Mouse (Mus musculus) intestine, postnatal 0 days (tissue): ENCODE results near the gene Lrrc43. TPM values are rescaled to one million over a fixed set of nuclear protein-coding genes. Genes with fewer than 3 reads are reported as not detected.

ENCODE experiments used
- ATAC-seq: fragments of 200-750 bp; cut with Nextera tagmentation; 2 replicates; pipeline ENCODE4 v1.8.0; 2017; ENCODE audit warnings: mild to moderate bottlenecking, moderate TSS enrichment, moderate library complexity
- H3K27ac ChIP-seq: fragments of 300-500 bp; sonication (generic); 2 replicates; pipeline ENCODE4 v1.5.1; 2014; ENCODE audit warnings: mild to moderate bottlenecking, low read depth, low read length, moderate library complexity
- H3K27me3 ChIP-seq: fragments of 300-500 bp; sonication (generic); replicated peaks from 2 replicates; pipeline ENCODE4 v1.6.1; 2014; ENCODE audit warnings: low read length, mixed read lengths; ENCODE audit not compliant: control insufficient read depth, insufficient read depth
- H3K36me3 ChIP-seq: fragments of 300-500 bp; sonication (generic); 2 replicates; pipeline ENCODE4 v1.6.1; 2014; ENCODE audit warnings: mild to moderate bottlenecking, moderate library complexity; ENCODE audit not compliant: control insufficient read depth, insufficient read depth
- H3K4me1 ChIP-seq: fragments of 300-500 bp; sonication (generic); replicated peaks from 2 replicates; pipeline ENCODE4 v1.6.1; 2014; ENCODE audit warnings: antibody characterized with exemption, low read length, mixed read lengths; ENCODE audit not compliant: control insufficient read depth, insufficient read depth
- H3K4me2 ChIP-seq: fragments of 300-500 bp; sonication (generic); replicated peaks from 2 replicates; pipeline ENCODE4 v1.6.1; 2014; ENCODE audit warnings: low read depth, mild to moderate bottlenecking, moderate library complexity
- H3K4me3 ChIP-seq: fragments of 300-500 bp; sonication (generic); 2 replicates; pipeline ENCODE4 v1.5.1; 2014; ENCODE audit warnings: low read depth, low read length
- H3K9ac ChIP-seq: fragments of 300-500 bp; sonication (generic); 2 replicates; pipeline ENCODE4 v1.6.1; 2014; ENCODE audit warnings: mild to moderate bottlenecking, low read depth, low read length
- H3K9me3 ChIP-seq: fragments of 300-500 bp; sonication (generic); 2 replicates; pipeline ENCODE4 v1.6.1; 2016; ENCODE audit warnings: mixed run types; ENCODE audit not compliant: control insufficient read depth
- CTCF ChIP-seq: sonication (generic); IDR thresholded peaks from 2 replicates; pipeline ENCODE4 v1.5.1; 2016; ENCODE audit warnings: low read depth, mild to moderate bottlenecking, control low read depth, antibody characterized with exemption, moderate library complexity
- WGBS: fragments of 180-500 bp; shearing (Covaris S2); extraction: QIAGEN DNeasy Blood & Tissue Kit; methylation state at CpG from one replicate; pipeline ENCODE4 v1.1.7; 2014; 5-methylcytosine and 5-hydroxymethylcytosine counted together
- polyA plus RNA-seq: library from polyadenylated mRNA; unstranded; fragments of >200 nt; fragmentation: Nextera tagmentation; extraction: Ambion mirVana; gene quantifications from 2 replicates; pipeline ENCODE4 v1.2.1, GENCODE M21; 2015

The Lrrc43 gene
- polyA plus RNA-seq, 1 experiment from 2014 or later: not detected

DNA sequence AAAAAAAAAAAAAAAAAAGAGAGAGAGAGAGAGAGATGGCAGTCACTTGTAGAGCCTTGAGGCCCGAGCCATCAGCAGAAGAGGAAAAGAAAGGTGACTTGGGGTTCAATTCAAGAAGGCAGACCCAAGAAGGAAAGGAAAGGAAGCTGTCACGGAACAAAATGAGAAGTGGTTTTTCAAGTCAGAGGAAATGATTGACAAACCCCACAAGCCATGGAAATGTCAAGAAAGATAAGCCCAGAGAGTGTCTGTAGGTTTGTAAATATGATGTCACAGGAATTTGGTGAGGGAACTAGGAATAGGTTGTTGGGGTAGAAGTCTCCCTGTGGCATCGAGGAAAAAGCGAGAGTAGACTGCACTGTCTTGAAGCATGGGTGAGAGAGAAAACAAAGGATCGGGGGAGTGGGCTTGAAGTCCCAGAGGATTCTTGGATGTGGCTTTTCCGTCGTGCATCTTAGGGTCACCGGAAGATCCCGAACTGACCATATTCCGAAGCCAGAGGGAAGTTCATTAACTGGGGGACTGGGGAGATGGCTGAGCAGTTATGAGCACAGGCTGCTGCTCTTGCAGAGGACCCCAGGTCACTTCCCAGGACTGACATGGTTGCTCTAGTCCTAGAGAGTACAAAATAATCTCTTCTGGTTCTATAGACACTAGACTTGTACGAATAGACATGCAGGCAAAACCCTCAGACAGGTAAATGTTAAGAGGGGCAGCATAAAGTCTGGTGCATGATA lies 1.3 kb upstream of the Lrrc43 start:
- H3K4me2 ChIP-seq: no peak overlapping the region
- TF ChIP-seq CTCF: no peak
- H3K4me1 ChIP-seq: no peaks in the 10 kb centered on the region

GRCm38 (mm10) chr5:123489935-123490334 lies 830 bp downstream of the Lrrc43 start:
- Histone ChIP-seq H3K4me2 (no peak overlapping the region), H3K27ac (no peak overlapping the region), H3K9ac (no peak overlapping the region), H3K9me3 (no peaks in the 10 kb centered on the region), H3K36me3 (no peaks in the 10 kb centered on the region), H3K27me3 (no peaks in the 10 kb centered on the region), H3K4me3 (no peak overlapping the region), H3K4me1 (no peaks in the 10 kb centered on the region)
- no peak for ATAC-seq
- TF ChIP-seq CTCF: no peak
- WGBS: 44% methylated on average over 9 of the region's 9 CpGs

More for the DNA sequence above, 1.3 kb upstream of the Lrrc43 start:
- H3K36me3 ChIP-seq: no peaks in the 10 kb centered on the region
- no peak overlapping the region for H3K9ac ChIP-seq
- H3K4me3 ChIP-seq: no peak overlapping the region
- H3K27me3 ChIP-seq: no peaks in the 10 kb centered on the region
- WGBS: 75% methylated on average over 11 of the region's 11 CpGs
- ATAC-seq: no peak
- no peaks in the 10 kb centered on the region for H3K9me3 ChIP-seq
- H3K27ac ChIP-seq: no peak overlapping the region

- Histone ChIP-seq H3K9me3 (no peaks in the 10 kb centered on the region), H3K4me1 (0 out of 2 replicates have a peak, but pooled peaks cover 4% of the 10 kb centered on the region), H3K36me3 (no peaks in the 10 kb centered on the region), H3K27me3 (no peaks in the 10 kb centered on the region), H3K4me2 (no peak overlapping the region), H3K27ac (no peak overlapping the region), H3K9ac (no peak overlapping the region), H3K4me3 (no peak overlapping the region)
- peak; percentile 72 for TF ChIP-seq CTCF
- 42% methylated on average over 4 of the region's 4 CpGs for WGBS
- no peak for ATAC-seq
Observed at GRCm38 (mm10) chr5:123499717-123500116, 10.6 kb downstream of the Lrrc43 start.

GRCm38 (mm10) chr5:123501973-123502372 lies 12.9 kb downstream of the Lrrc43 start:
- no peaks in the 10 kb centered on the region for H3K9me3 ChIP-seq
- 0 out of 2 replicates have a peak, but pooled peaks cover 4% of the 10 kb centered on the region for H3K4me1 ChIP-seq
- no peak for ATAC-seq
- no peak overlapping the region for H3K4me2 ChIP-seq
- no peaks in the 10 kb centered on the region for H3K36me3 ChIP-seq
- no peak overlapping the region for H3K9ac ChIP-seq
- TF ChIP-seq CTCF: no peak
- H3K27me3 ChIP-seq: peaks cover 5% of the 10 kb centered on the region; the same call in 1 of the 2 replicates
- H3K4me3 ChIP-seq: no peak overlapping the region
- 43% methylated on average over 4 of the region's 4 CpGs for WGBS
- H3K27ac ChIP-seq: no peak overlapping the region

GRCm38 (mm10) chr5:123507936-123508723 lies 19.0 kb downstream of the Lrrc43 start:
- WGBS: under 1% methylated on average over 59 of the region's 59 CpGs
- Histone ChIP-seq H3K36me3 (no peaks in the 10 kb centered on the region; the same call in 1 of the 2 replicates), H3K27me3 (peaks cover 22% of the 10 kb centered on the region; the same call in 1 of the 2 replicates), H3K9ac (peak overlapping the region; percentile 11; the same call in 1 of the 2 replicates), H3K4me3 (peak overlapping the region; percentile 56), H3K4me2 (peak overlapping the region; percentile 91), H3K4me1 (0 out of 2 replicates have a peak, but pooled peaks cover 4% of the 10 kb centered on the region), H3K9me3 (no peaks in the 10 kb centered on the region), H3K27ac (no peak overlapping the region)
- peak; percentile 31; the same call in 1 of the 2 replicates for TF ChIP-seq CTCF
- peak; percentile 66 for ATAC-seq

GRCm38 (mm10) chr5:123508921-123509320 lies 19.8 kb downstream of the Lrrc43 start:
- no peak for ATAC-seq
- Histone ChIP-seq H3K4me3 (peak overlapping the region; percentile 56), H3K27ac (no peak overlapping the region), H3K27me3 (peaks cover 22% of the 10 kb centered on the region; the same call in 1 of the 2 replicates), H3K9me3 (no peaks in the 10 kb centered on the region), H3K36me3 (no peaks in the 10 kb centered on the region; the same call in 1 of the 2 replicates), H3K4me1 (0 out of 2 replicates have a peak, but pooled peaks cover 4% of the 10 kb centered on the region), H3K9ac (0 out of 2 replicates have a peak overlapping the region, but pooled peaks have one; percentile 11), H3K4me2 (peak overlapping the region; percentile 91)
- WGBS: 12% methylated on average over 12 of the region's 12 CpGs
- TF ChIP-seq CTCF: no peak
